Mouse (Mus musculus) forebrain, postnatal 0 days (tissue): ENCODE measurements at regions not wholly inside any gene's neighbourhood (a gene's known extent, or its start where the extent isn't known, plus 50 kb on each side); places are given as distances from the start of the nearest gene placed in this dataset.

Experiments used
- ATAC-seq: fragments of 200-750 bp; cut with Nextera tagmentation; 2 replicates; pipeline ENCODE4 v1.8.0; 2017; ENCODE audit warnings: mild to moderate bottlenecking, moderate library complexity
- DNase-seq: peaks from one replicate; pipeline ENCODE4 v3.0.0-alpha.2; 2015
- H3K27ac ChIP-seq: fragments of 300-500 bp; sonication (generic); 2 replicates; pipeline ENCODE4 v1.5.1; 2014; ENCODE audit warnings: low read depth, mild to moderate bottlenecking, antibody characterized with exemption, low read length, moderate library complexity, mixed read lengths
- H3K27me3 ChIP-seq: fragments of 300-500 bp; sonication (generic); 2 replicates; pipeline ENCODE4 v1.6.1; 2014; ENCODE audit warnings: mild to moderate bottlenecking, low read length, mixed read lengths; ENCODE audit not compliant: insufficient read depth
- H3K36me3 ChIP-seq: fragments of 300-500 bp; sonication (generic); 2 replicates; pipeline ENCODE4 v1.6.1; 2014; ENCODE audit warnings: mild to moderate bottlenecking, moderate library complexity; ENCODE audit not compliant: insufficient read depth
- H3K4me1 ChIP-seq: fragments of 300-500 bp; sonication (generic); 2 replicates; pipeline ENCODE4 v1.6.1; 2014; ENCODE audit warnings: antibody characterized with exemption; ENCODE audit not compliant: insufficient read depth
- H3K4me2 ChIP-seq: fragments of 300-500 bp; sonication (generic); 2 replicates; pipeline ENCODE4 v1.6.1; 2014; ENCODE audit warnings: low read depth, mild to moderate bottlenecking, moderate library complexity
- H3K4me3 ChIP-seq: fragments of 300-500 bp; sonication (generic); 2 replicates; pipeline ENCODE4 v1.5.1; 2014; ENCODE audit warnings: low read depth, low read length, mixed read lengths
- H3K9ac ChIP-seq: fragments of 300-500 bp; sonication (generic); 2 replicates; pipeline ENCODE4 v1.6.1; 2014; ENCODE audit warnings: mild to moderate bottlenecking
- H3K9me3 ChIP-seq: fragments of 300-500 bp; sonication (generic); 2 replicates; pipeline ENCODE4 v1.6.1; 2016; ENCODE audit warnings: low read length
- CTCF ChIP-seq: sonication (generic); IDR thresholded peaks from 2 replicates; pipeline ENCODE4 v1.5.1; 2016; ENCODE audit warnings: antibody characterized with exemption, control low read depth, low read depth
- WGBS: fragments of 180-500 bp; shearing (Covaris S2); extraction: QIAGEN DNeasy Blood & Tissue Kit; methylation state at CpG from one replicate; pipeline ENCODE4 v1.1.7; 2014; 5-methylcytosine and 5-hydroxymethylcytosine counted together

- Histone ChIP-seq H3K27me3 (no peaks in the 10 kb centered on the region), H3K27ac (no peak overlapping the region), H3K9me3 (no peaks in the 10 kb centered on the region), H3K9ac (no peak overlapping the region), H3K4me3 (no peak overlapping the region), H3K36me3 (no peaks in the 10 kb centered on the region), H3K4me2 (no peak overlapping the region), H3K4me1 (no peaks in the 10 kb centered on the region)
- DNase-seq, result no peak
- WGBS, result 84% methylated on average over 20 of the region's 20 CpGs
- no peak for ATAC-seq
- no peak for TF ChIP-seq CTCF
Observed at GRCm38 (mm10) chr11:57951541-57952326, 57.1 kb upstream of the Larp1 start.

- Histone ChIP-seq H3K9ac (no peak overlapping the region), H3K4me2 (no peak overlapping the region), H3K9me3 (no peaks in the 10 kb centered on the region), H3K36me3 (no peaks in the 10 kb centered on the region), H3K4me1 (no peaks in the 10 kb centered on the region), H3K27me3 (no peaks in the 10 kb centered on the region), H3K27ac (no peak overlapping the region), H3K4me3 (no peak overlapping the region)
- DNase-seq (peak; percentile 85), ATAC-seq (no peak)
- 1% methylated on average over 4 of the region's 4 CpGs for WGBS
- TF ChIP-seq CTCF, result peak; percentile 84
Observed at GRCm38 (mm10) chr11:57950989-57951388, 57.9 kb upstream of the Larp1 start.

- Histone ChIP-seq H3K4me2 (no peak overlapping the region), H3K4me1 (no peaks in the 10 kb centered on the region), H3K36me3 (no peaks in the 10 kb centered on the region), H3K9me3 (no peaks in the 10 kb centered on the region), H3K9ac (no peak overlapping the region), H3K4me3 (no peak overlapping the region), H3K27ac (no peak overlapping the region), H3K27me3 (no peaks in the 10 kb centered on the region)
- DNase-seq (no peak), ATAC-seq (no peak)
- WGBS, result 73% methylated on average over 9 of the region's 9 CpGs
- no peak for TF ChIP-seq CTCF
Observed at GRCm38 (mm10) chr11:57949067-57949466, 59.8 kb upstream of the Larp1 start.

GRCm38 (mm10) chr11:57947347-57947746 lies 61.5 kb upstream of the Larp1 start:
- no peak for ATAC-seq
- Histone ChIP-seq H3K4me1 (no peaks in the 10 kb centered on the region), H3K9ac (no peak overlapping the region), H3K36me3 (no peaks in the 10 kb centered on the region), H3K9me3 (no peaks in the 10 kb centered on the region), H3K4me2 (no peak overlapping the region), H3K27me3 (no peaks in the 10 kb centered on the region), H3K27ac (no peak overlapping the region), H3K4me3 (no peak overlapping the region)
- DNase-seq, result no peak
- WGBS, result 85% methylated on average over 4 of the region's 4 CpGs
- TF ChIP-seq CTCF, result no peak

GRCm38 (mm10) chr11:57934391-57934850 lies 74.4 kb upstream of the Larp1 start:
- TF ChIP-seq CTCF, result peak; percentile 98
- ATAC-seq (peak; percentile 64), DNase-seq (peak; percentile 88)
- peak overlapping the region; percentile 39 for H3K9ac ChIP-seq
- no peaks in the 10 kb centered on the region for H3K36me3 ChIP-seq
- H3K9me3 ChIP-seq, result no peaks in the 10 kb centered on the region
- no peak overlapping the region for H3K4me3 ChIP-seq
- no peak overlapping the region for H3K27ac ChIP-seq
- H3K4me1 ChIP-seq, result no peaks in the 10 kb centered on the region
- peak overlapping the region; percentile 47 for H3K4me2 ChIP-seq
- H3K27me3 ChIP-seq, result no peaks in the 10 kb centered on the region
- 12% methylated on average over 13 of the region's 13 CpGs for WGBS

- Histone ChIP-seq H3K4me2 (no peak overlapping the region), H3K27ac (no peak overlapping the region), H3K4me1 (no peaks in the 10 kb centered on the region), H3K36me3 (no peaks in the 10 kb centered on the region), H3K9ac (no peak overlapping the region), H3K4me3 (no peak overlapping the region), H3K27me3 (no peaks in the 10 kb centered on the region), H3K9me3 (no peaks in the 10 kb centered on the region)
- ATAC-seq, result no peak
- WGBS, result 20% methylated on average over 5 of the region's 5 CpGs
- no peak for DNase-seq
- no peak for TF ChIP-seq CTCF
Observed at GRCm38 (mm10) chr11:57933065-57933464, 75.8 kb upstream of the Larp1 start.

GRCm38 (mm10) chr11:57929506-57929905 lies 79.4 kb upstream of the Larp1 start:
- no peaks in the 10 kb centered on the region for H3K4me1 ChIP-seq
- ATAC-seq (no peak), DNase-seq (no peak)
- no peak overlapping the region for H3K4me3 ChIP-seq
- no peak for TF ChIP-seq CTCF
- H3K27me3 ChIP-seq, result no peaks in the 10 kb centered on the region
- no peak overlapping the region for H3K9ac ChIP-seq
- H3K27ac ChIP-seq, result no peak overlapping the region
- WGBS, result 17% methylated on average over 18 of the region's 18 CpGs
- H3K36me3 ChIP-seq, result no peaks in the 10 kb centered on the region
- no peaks in the 10 kb centered on the region for H3K9me3 ChIP-seq
- H3K4me2 ChIP-seq, result no peak overlapping the region
